8 mouse cellular contexts compared by ENCODE assay signal in genomic region chr17:64601751-64602578, GRCm38 (mm10). TPM values are rescaled to one million over a fixed set of nuclear protein-coding genes. Genes with fewer than 3 reads are reported as not detected.
A peak's percentile ranks its signal among the peaks of the same experiment; 100 is the strongest.
DNase-seq lines count a peak whose midpoint lies in the region; ATAC-seq and TF ChIP-seq lines count a peak whose summit lies in the region.

No protein-coding gene starts in this region.

- no peak for TF ChIP-seq EP300 in heart, postnatal 0 days (IDR thresholded peaks at IDR 0.05; ENCODE audit: low read depth)
- TF ChIP-seq EP300 in lung, postnatal 0 days (IDR thresholded peaks at IDR 0.05), result no peak

- H3K9ac ChIP-seq in forebrain, embryonic 11.5 days (ENCODE audit: low read length), result peak overlapping the region; percentile 91
- H3K9ac ChIP-seq in heart, postnatal 0 days (replicated peaks; ENCODE audit: low read depth, low read length), result peak overlapping the region; percentile 81
- peak overlapping the region; percentile 89 for H3K9ac ChIP-seq in lung, postnatal 0 days (replicated peaks; ENCODE audit: low read depth)

- peak overlapping the region; percentile 90 for H3K27ac ChIP-seq in brown adipose tissue, adult 24 weeks (replicated peaks; ENCODE audit: low read depth, low read length)
- no peak overlapping the region for H3K27ac ChIP-seq in forebrain, embryonic 11.5 days (ENCODE audit: low read depth, low read length)
- H3K27ac ChIP-seq in heart, postnatal 0 days (ENCODE audit: low read depth), result peak overlapping the region; percentile 93
- peak overlapping the region; percentile 92 for H3K27ac ChIP-seq in lung, postnatal 0 days (ENCODE audit: low read length)

- H3K27me3 ChIP-seq in G1E (ENCODE audit: insufficient read depth, low read length), result no peaks in the 10 kb centered on the region
- no peaks in the 10 kb centered on the region; the same call in 1 of the 2 replicates for H3K27me3 ChIP-seq in forebrain, embryonic 11.5 days (ENCODE audit: control insufficient read depth, insufficient read depth, low read length)
- H3K27me3 ChIP-seq in heart, postnatal 0 days (ENCODE audit: control insufficient read depth, insufficient read depth, low read length), result no peaks in the 10 kb centered on the region
- no peaks in the 10 kb centered on the region for H3K27me3 ChIP-seq in lung, postnatal 0 days (replicated peaks; ENCODE audit: insufficient read depth, low read length)

- DNase-seq in G1E (ENCODE audit: low spot score), result no peak
- DNase-seq in forebrain, embryonic 11.5 days (ENCODE audit: low spot score), result peak; percentile 78
- DNase-seq in heart, postnatal 0 days (ENCODE audit: low spot score), result peak; percentile 89
- peak; percentile 62 to 85 for DNase-seq in kidney, postnatal 25 days
- DNase-seq in lung, postnatal 0 days (ENCODE audit: low spot score), result peak; percentile 91
- peak; percentile 69 for DNase-seq in retina, embryonic 14.5 days (ENCODE audit: low spot score)
- DNase-seq in thymus, postnatal 36 days, result peak; percentile 62 to 73

- ATAC-seq in G1E (ENCODE audit: extremely low read depth, insufficient number of reproducible peaks, low FRiP score, poor library complexity, severe bottlenecking), result no peak
- 0 out of 2 replicates have a peak, but pooled peaks have one; percentile 28 for ATAC-seq in forebrain, embryonic 11.5 days (replicated peaks; ENCODE audit: low FRiP score)
- ATAC-seq in heart, postnatal 0 days (ENCODE audit: insufficient read depth, low read depth), result 0 out of 2 replicates have a peak, but pooled peaks have one; percentile 25
- peak; percentile 30 for ATAC-seq in lung, postnatal 0 days

- H3K9me3 ChIP-seq in G1E (replicated peaks), result peaks cover 47% of the 10 kb centered on the region
- no peaks in the 10 kb centered on the region for H3K9me3 ChIP-seq in forebrain, embryonic 11.5 days (ENCODE audit: control insufficient read depth, low read length)
- no peaks in the 10 kb centered on the region for H3K9me3 ChIP-seq in heart, postnatal 0 days (replicated peaks; ENCODE audit: control insufficient read depth, low read length)
- H3K9me3 ChIP-seq in lung, postnatal 0 days (ENCODE audit: low read length), result no peaks in the 10 kb centered on the region

- H3K4me2 ChIP-seq in forebrain, embryonic 11.5 days (ENCODE audit: low read depth, low read length, severe bottlenecking), result peak overlapping the region; percentile 99
- peak overlapping the region; percentile 74 for H3K4me2 ChIP-seq in heart, postnatal 0 days (ENCODE audit: low read depth, low read length)
- peak overlapping the region; percentile 91 for H3K4me2 ChIP-seq in lung, postnatal 0 days (replicated peaks; ENCODE audit: low read depth, low read length)

- peak overlapping the region; percentile 14; the same call in 1 of the 2 replicates for H3K4me3 ChIP-seq in G1E (ENCODE audit: low read depth, low read length)
- H3K4me3 ChIP-seq in brown adipose tissue, adult 24 weeks (ENCODE audit: insufficient read depth, low read depth, low read length), result peak overlapping the region; percentile 94
- peak overlapping the region; percentile 82 for H3K4me3 ChIP-seq in forebrain, embryonic 11.5 days (ENCODE audit: low read depth, low read length)
- peak overlapping the region; percentile 92 for H3K4me3 ChIP-seq in heart, postnatal 0 days (ENCODE audit: low read depth, low read length)
- H3K4me3 ChIP-seq in lung, postnatal 0 days (ENCODE audit: low read depth, low read length), result peak overlapping the region; percentile 93

- H3K4me1 ChIP-seq in G1E (ENCODE audit: insufficient read depth, low read depth, low read length), result no peaks in the 10 kb centered on the region
- H3K4me1 ChIP-seq in brown adipose tissue, adult 24 weeks (ENCODE audit: control insufficient read depth, insufficient read depth, insufficient read length, low read length), result peaks cover 9% of the 10 kb centered on the region
- peaks cover 3% of the 10 kb centered on the region for H3K4me1 ChIP-seq in forebrain, embryonic 11.5 days (replicated peaks; ENCODE audit: control insufficient read depth, insufficient read depth, low read length)
- peaks cover 14% of the 10 kb centered on the region for H3K4me1 ChIP-seq in heart, postnatal 0 days (ENCODE audit: control insufficient read depth, insufficient read depth)
- peaks cover 19% of the 10 kb centered on the region; the same call in 1 of the 2 replicates for H3K4me1 ChIP-seq in lung, postnatal 0 days (ENCODE audit: insufficient read depth, low read depth, low read length)

- H3K36me3 ChIP-seq in G1E (replicated peaks), result no peaks in the 10 kb centered on the region
- no peaks in the 10 kb centered on the region for H3K36me3 ChIP-seq in forebrain, embryonic 11.5 days (ENCODE audit: control insufficient read depth, insufficient read depth, low read length)
- 0 out of 2 replicates have a peak, but pooled peaks cover under 1% of the 10 kb centered on the region for H3K36me3 ChIP-seq in heart, postnatal 0 days (replicated peaks; ENCODE audit: control insufficient read depth, insufficient read depth, low read length)
- H3K36me3 ChIP-seq in lung, postnatal 0 days (ENCODE audit: insufficient read depth, low read length), result no peaks in the 10 kb centered on the region

- under 1% methylated on average over 44 of the region's 44 CpGs for WGBS in forebrain, embryonic 11.5 days
- 2% methylated on average over 44 of the region's 44 CpGs for WGBS in heart, postnatal 0 days
- WGBS in lung, postnatal 0 days, result under 1% methylated on average over 42 of the region's 44 CpGs

- no peak for TF ChIP-seq CTCF in G1E (IDR thresholded peaks at IDR 0.05; ENCODE audit: low read depth, low read length)
- TF ChIP-seq CTCF in heart, postnatal 0 days (IDR thresholded peaks at IDR 0.05; ENCODE audit: low read depth), result peak; percentile 58
- peak; percentile 64 for TF ChIP-seq CTCF in lung, postnatal 0 days (IDR thresholded peaks at IDR 0.05)

RNA-seq across cellular contexts. Expression of gene Man2a1, which starts 1.4 kb away (rescaled TPM):
- not detected in 2 replicates for total RNA-seq in G1E (2014; fragmentation: Nextera tagmentation)
- total RNA-seq in G1E (2017), result under 0.01 TPM in 1 of 2 replicates, not detected in the other
- polyA plus RNA-seq in G1E (2012), result not detected in 2 replicates
- polyA plus RNA-seq in brown adipose tissue, adult 24 weeks (2012; ENCODE audit: insufficient read depth, insufficient read length, missing spikeins), result 12.7 TPM in 2 replicates
- 4.4 and 5.1 TPM in 2 replicates for polyA plus RNA-seq in forebrain, embryonic 11.5 days (2014; fragmentation: Nextera tagmentation; extraction: Ambion mirVana)
- total RNA-seq in heart, postnatal 0 days (2014; rRNA removed; ENCODE audit: low replicate concordance), result 14.4 and 24.0 TPM in 2 replicates
- polyA plus RNA-seq in heart, postnatal 0 days (2015; fragmentation: Nextera tagmentation; extraction: Ambion mirVana), result 2.7 and 3.2 TPM in 2 replicates
- polyA plus RNA-seq in lung, postnatal 0 days (2015; fragmentation: Nextera tagmentation; extraction: Ambion mirVana), result 9.6 and 9.7 TPM in 2 replicates

Comparison
In these comparisons a context has a peak if more than half of its experiments do, and no peak if none do; other contexts are left out.
1. H3K4me3 ChIP-seq: peak in every context shown above with its lines; median percentile 94 in brown adipose tissue, adult 24 weeks; 93 in lung, postnatal 0 days; 92 in heart, postnatal 0 days; 82 in forebrain, embryonic 11.5 days; 14 in G1E.